Mouse (Mus musculus) kidney, adult 2 months (tissue): ENCODE data around the gene Fam13c. TPM values are rescaled to one million over a fixed set of nuclear protein-coding genes. Genes with fewer than 3 reads are reported as not detected.
A peak's percentile ranks its signal among the peaks of the same experiment; 100 is the strongest.

Source experiments
- DNase-seq: peaks from one replicate; pipeline ENCODE4 v3.0.0; 2021
- H3K27ac ChIP-seq: fragments of 200-500 bp; 2 replicates; pipeline ENCODE4 v1.5.1; 2012; ENCODE audit warnings: low read depth, low read length, control low read depth, inconsistent platforms; ENCODE audit not compliant: insufficient read depth
- H3K27me3 ChIP-seq: fragments of 200-500 bp; replicated peaks from 2 replicates; pipeline ENCODE4 v1.6.1; 2012; ENCODE audit warnings: mild to moderate bottlenecking, moderate library complexity, low read length, inconsistent platforms; ENCODE audit not compliant: control insufficient read depth, insufficient read depth
- H3K36me3 ChIP-seq: fragments of 200-500 bp; 2 replicates; pipeline ENCODE4 v1.6.1; 2012; ENCODE audit warnings: mild to moderate bottlenecking, moderate library complexity, low read length, inconsistent platforms; ENCODE audit not compliant: control insufficient read depth, insufficient read depth
- H3K4me1 ChIP-seq: fragments of 200-500 bp; 2 replicates; pipeline ENCODE4 v1.6.1; 2011; ENCODE audit warnings: low read length; ENCODE audit not compliant: control insufficient read depth, insufficient read depth
- H3K4me3 ChIP-seq: fragments of 200-500 bp; 2 replicates; pipeline ENCODE4 v1.5.1; 2011; ENCODE audit warnings: mild to moderate bottlenecking, low read depth, low read length, control low read depth; ENCODE audit not compliant: insufficient read depth
- CTCF ChIP-seq: fragments of 200-500 bp; conservative IDR thresholded peaks from 2 replicates; pipeline ENCODE4 v1.5.1; 2011; ENCODE audit warnings: low read depth, mild to moderate bottlenecking, control low read depth, low read length, moderate library complexity, mixed read lengths; ENCODE audit not compliant: insufficient read depth, insufficient read length
- POLR2A ChIP-seq: fragments of 200-500 bp; IDR thresholded peaks from one replicate; pipeline ENCODE4 v1.6.1; 2011; ENCODE audit warnings: low read depth, low read length, control low read depth
- WGBS: fragments of 180-500 bp; shearing (Covaris S2); methylation state at CpG from one replicate; pipeline ENCODE4 v1.1.7; 2018; 5-methylcytosine and 5-hydroxymethylcytosine counted together
- polyA plus RNA-seq: library from polyadenylated mRNA; depleted of rRNA; stranded (reverse); fragments of >200 nt; gene quantifications from 2 replicates; pipeline ENCODE4 v1.2.3, GENCODE M21; 2012

The Fam13c gene
- polyA plus RNA-seq, 1 experiment: 1.5 TPM

DNA sequence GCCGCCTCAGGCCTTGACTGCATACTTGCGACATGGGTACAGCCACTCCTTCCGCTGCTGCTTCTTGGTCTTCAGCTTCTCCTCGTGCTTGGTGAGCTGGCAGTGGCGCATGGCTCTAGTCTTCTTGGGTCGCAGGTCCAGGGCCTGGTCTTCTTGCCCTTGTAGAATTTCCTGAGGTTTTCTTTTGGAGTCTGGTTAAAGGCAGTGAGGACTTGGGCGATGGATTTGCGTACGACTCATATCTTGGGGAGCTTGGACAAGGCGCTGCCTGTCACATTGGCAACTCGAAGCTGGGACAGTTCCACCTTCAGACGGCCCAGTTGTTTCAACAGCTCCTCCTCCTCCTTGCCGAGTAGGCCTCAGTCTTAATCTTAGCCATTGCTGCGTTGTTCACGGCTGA is 64.6 kb downstream of the Fam13c start:
- H3K27ac ChIP-seq: no peak overlapping the region
- no peaks in the 10 kb centered on the region for H3K36me3 ChIP-seq
- TF ChIP-seq POLR2A (no peak), CTCF (no peak)
- no peaks in the 10 kb centered on the region for H3K27me3 ChIP-seq
- no peaks in the 10 kb centered on the region for H3K4me1 ChIP-seq
- no peak overlapping the region for H3K4me3 ChIP-seq
- no peak for DNase-seq
- 92% methylated on average over 15 of the region's 15 CpGs for WGBS

DNA sequence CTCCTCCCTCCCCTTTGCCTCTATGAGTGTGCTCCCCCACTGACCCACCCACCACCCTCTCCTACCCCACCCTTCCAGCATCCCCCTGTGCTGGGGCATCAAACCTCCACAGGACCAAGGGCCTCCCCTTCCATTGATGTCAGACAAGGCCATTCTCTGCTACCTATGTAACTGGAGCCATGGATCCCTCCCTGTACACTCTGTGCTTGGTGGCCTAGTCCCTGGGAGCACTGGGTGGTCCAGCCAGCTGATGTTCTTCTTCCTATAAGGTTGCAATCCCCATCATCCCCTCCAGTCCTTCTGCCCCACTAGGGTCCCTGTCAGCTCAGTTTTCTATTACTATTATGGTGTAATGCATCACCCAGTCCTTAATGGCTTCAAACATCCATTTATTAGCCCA is 65.1 kb downstream of the Fam13c start:
- H3K4me3 ChIP-seq: no peak overlapping the region
- no peaks in the 10 kb centered on the region for H3K4me1 ChIP-seq
- no peak overlapping the region for H3K27ac ChIP-seq
- DNase-seq: no peak
- no peaks in the 10 kb centered on the region for H3K36me3 ChIP-seq
- TF ChIP-seq CTCF: no peak
- TF ChIP-seq POLR2A: no peak
- H3K27me3 ChIP-seq: no peaks in the 10 kb centered on the region

DNA sequence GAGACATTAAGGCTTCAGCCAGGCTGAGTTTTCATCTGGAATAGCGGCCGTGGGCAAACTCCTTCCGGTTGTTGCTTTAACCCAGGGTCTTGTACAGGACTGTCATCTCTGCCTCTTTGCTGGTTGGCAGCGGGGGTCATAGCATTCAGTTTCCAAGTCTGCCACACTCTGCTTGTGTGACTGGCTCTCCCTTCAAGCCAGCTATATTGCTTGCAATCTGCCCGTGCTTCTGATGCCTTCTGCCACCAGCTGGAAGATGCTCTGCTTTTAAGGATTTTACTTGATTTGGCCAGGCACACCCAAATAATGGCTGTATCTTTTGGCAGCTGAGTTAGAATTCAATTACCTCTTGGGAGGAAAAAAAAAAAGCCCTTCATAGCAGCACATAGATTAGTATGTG is 65.6 kb downstream of the Fam13c start:
- TF ChIP-seq CTCF: no peak
- TF ChIP-seq POLR2A: no peak
- H3K4me3 ChIP-seq: no peak overlapping the region
- no peaks in the 10 kb centered on the region for H3K27me3 ChIP-seq
- 77% methylated on average over 5 of the region's 5 CpGs for WGBS
- H3K36me3 ChIP-seq: no peaks in the 10 kb centered on the region
- no peak for DNase-seq
- no peak overlapping the region for H3K27ac ChIP-seq
- no peaks in the 10 kb centered on the region for H3K4me1 ChIP-seq

DNA sequence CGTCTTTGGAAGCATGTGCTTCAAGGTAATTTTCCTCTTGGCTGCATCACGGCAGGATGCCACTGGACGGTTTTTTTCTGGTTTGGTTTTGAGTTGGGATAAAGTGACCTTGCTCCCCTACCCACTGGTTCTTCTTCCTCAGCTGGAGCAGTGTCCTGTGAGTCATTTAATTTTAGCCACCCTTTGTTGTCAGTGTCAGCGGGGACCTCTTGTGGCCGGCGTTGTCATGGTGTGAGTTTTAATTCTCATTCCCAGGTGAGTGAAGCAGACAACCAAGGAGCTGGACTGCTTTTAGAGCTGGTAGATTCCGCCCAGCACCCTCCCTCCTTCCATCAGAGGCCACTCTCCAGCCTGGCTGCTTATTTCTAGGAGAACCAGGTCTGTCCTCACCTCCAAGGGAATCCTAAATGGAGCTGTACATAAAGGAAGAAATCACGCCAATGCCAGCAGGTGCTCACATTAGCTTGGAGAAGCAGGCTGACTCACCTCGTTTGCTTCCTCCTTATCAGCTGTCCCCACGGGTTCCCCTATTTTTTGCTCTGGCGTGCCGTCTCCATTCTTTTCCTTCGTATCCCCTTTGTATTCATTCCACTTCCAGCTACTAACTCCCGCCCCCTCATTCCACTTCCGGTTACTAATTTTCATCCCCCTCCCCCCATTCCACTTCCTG is 66.4 kb downstream of the Fam13c start:
- Histone ChIP-seq H3K27me3 (no peaks in the 10 kb centered on the region), H3K36me3 (no peaks in the 10 kb centered on the region), H3K27ac (no peak overlapping the region), H3K4me3 (no peak overlapping the region), H3K4me1 (no peaks in the 10 kb centered on the region)
- TF ChIP-seq POLR2A: no peak
- TF ChIP-seq CTCF: no peak; the same call in 1 of the 2 replicates
- WGBS: 59% methylated on average over 15 of the region's 15 CpGs
- DNase-seq: peak; percentile 22

DNA sequence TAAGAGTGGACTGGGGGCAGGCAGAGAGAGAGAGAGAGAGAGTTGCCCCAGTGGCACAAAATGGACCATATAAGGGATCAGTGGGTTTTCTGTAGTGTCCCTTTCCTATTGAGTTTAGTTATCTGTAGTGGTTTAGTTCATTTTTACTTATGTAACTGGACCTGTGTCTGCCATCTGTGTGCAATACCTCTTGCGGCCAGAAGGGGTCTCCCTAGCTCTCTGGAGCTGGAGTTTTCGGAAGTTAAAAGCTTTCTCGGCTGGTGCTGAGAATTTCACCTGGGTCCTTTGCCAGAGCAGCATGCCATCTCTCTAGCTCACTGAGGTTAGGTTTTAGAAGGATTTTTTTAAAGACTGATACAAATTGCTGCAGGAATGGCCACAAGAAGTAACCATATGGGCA is 67.6 kb downstream of the Fam13c start:
- Histone ChIP-seq H3K27me3 (no peaks in the 10 kb centered on the region), H3K4me3 (no peak overlapping the region), H3K36me3 (no peaks in the 10 kb centered on the region), H3K27ac (no peak overlapping the region), H3K4me1 (no peaks in the 10 kb centered on the region)
- WGBS: 92% methylated on average over 3 of the region's 3 CpGs
- no peak for DNase-seq
- TF ChIP-seq CTCF (0 out of 2 replicates have a peak, but pooled peaks have one; percentile 15), POLR2A (no peak)

DNA sequence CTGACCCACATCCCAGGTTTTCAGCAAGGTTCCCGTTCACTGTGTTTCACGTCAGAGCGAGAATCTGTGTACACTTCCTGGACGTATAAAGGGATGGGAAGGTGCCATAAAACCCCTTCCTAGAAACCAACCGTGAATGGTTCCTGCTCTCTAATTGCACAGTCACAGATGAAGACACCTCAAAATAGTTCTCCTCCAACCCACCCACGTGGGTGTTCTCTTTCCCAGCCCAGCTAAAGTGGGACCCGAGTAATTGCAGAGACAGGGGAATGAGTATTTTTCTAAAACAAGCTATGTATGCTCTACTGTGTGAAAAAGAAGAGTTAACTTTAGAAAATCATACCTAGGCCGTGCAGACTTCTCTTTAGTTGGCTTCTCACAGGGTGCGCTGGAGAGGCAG is 74.6 kb downstream of the Fam13c start:
- DNase-seq: no peak
- H3K27ac ChIP-seq: no peak overlapping the region
- H3K4me1 ChIP-seq: no peaks in the 10 kb centered on the region
- no peak overlapping the region for H3K4me3 ChIP-seq
- 70% methylated on average over 9 of the region's 9 CpGs for WGBS
- no peak for TF ChIP-seq POLR2A
- no peak for TF ChIP-seq CTCF
- H3K27me3 ChIP-seq: no peaks in the 10 kb centered on the region
- no peaks in the 10 kb centered on the region for H3K36me3 ChIP-seq

DNA sequence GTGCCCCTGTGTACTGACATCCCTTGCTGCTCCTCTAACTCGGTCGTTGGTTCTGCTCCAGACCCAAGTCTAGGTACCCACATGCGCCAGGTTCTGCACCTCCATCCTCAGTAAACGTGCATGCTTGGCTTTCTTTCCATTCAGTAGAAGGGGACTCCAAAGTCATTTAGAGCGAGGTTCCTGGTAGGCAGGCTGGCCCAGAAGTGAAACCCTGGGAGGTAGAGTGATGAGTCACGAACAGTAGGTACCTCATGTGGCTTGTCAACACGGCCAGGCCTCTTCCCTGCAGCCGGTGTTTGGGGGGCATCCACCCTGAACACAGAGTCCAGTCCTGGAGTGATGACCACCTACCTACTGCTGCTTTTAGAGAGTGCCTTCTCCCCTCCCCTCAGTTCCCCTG is 76.4 kb downstream of the Fam13c start:
- Histone ChIP-seq H3K27me3 (no peaks in the 10 kb centered on the region), H3K4me3 (no peak overlapping the region), H3K27ac (no peak overlapping the region), H3K4me1 (0 out of 2 replicates have a peak, but pooled peaks cover 8% of the 10 kb centered on the region), H3K36me3 (no peaks in the 10 kb centered on the region)
- 89% methylated on average over 8 of the region's 8 CpGs for whole genome bisulfite sequencing
- no peak for DNase-seq
- TF ChIP-seq CTCF (no peak), POLR2A (no peak)

DNA sequence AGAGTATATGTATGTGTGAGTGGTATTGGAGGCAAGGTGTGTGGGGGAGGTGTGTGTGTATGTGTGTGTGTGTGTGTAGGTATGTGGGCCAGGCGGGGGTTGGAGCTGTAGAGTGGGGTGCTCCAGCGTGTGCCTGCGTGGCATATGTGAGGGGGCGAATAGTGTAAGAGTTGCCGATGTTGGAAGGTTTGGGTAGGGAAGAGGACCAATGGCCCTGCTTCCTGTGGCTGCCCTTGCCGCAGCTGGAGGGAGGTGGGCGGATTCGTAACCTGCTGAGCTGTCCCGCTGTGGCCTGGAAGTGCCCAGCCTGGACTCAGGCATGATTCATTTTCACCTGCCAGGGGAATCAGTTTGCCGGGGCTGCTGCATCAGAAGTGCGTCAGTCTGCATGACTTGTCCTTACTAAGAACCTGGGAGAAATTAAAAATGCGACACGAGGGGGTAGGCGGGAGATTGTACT is 79.4 kb downstream of the Fam13c start:
- no peak for DNase-seq
- Histone ChIP-seq H3K4me1 (0 out of 2 replicates have a peak, but pooled peaks cover 8% of the 10 kb centered on the region), H3K36me3 (no peaks in the 10 kb centered on the region), H3K27me3 (no peaks in the 10 kb centered on the region), H3K4me3 (no peak overlapping the region), H3K27ac (no peak overlapping the region)
- 33% methylated on average over 14 of the region's 14 CpGs for WGBS
- TF ChIP-seq POLR2A (no peak), CTCF (no peak)
